Mouse (Mus musculus): ENCODE measurements around the gene Duoxa1.
A peak's percentile ranks its signal among the peaks of the same experiment; 100 is the strongest.
"Not testable (repeated sequence)": the region's sequence is repeated elsewhere in the genome, so short reads cannot be mapped to it uniquely, and the experiment has no call there.

The Duoxa1 gene

GRCm38 (mm10) chr2:122330317-122330716 is 16.8 kb upstream of the Duoxa1 start:
- not testable (repeated sequence) for DNase-seq (ENCODE audit: low spot score)

DNA sequence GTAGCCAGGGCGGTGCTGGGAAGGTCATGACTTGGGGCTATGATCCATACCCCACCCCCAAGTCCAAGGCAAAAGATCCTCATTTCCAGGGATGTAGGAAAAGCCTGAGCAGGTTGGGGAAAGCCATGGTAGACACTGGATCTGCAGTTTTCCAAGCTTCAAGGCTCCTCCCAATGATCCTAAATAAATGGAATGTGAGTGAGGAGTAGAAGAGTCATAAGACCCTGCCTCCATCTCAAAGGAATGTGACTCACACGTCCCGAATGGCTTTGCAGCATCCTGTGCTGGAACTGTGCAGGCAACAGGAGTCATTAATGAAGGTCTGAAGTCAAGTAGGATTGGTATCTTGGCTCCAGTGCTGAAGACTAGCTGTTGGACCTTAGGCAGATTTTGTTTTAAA is 14.5 kb upstream of the Duoxa1 start:
- no peak for DNase-seq (ENCODE audit: low spot score)

DNA sequence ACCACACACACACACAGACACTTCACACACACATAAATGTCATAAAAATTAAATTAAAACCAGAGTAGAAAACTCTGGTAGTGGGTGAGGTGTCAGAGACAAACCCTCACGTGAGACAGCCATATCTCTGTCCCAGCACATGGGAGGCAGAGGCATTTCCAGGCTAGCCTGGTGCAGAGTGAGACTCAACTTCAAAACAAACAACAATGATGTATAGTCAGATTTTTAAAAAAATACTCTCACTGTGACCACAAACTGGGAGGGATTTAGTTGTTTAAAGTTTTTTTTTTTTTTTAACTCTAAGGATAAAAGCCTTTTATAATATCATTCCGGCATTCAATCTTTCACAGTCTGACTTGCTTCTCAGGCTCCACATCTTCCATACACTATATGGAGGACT is 11.8 kb upstream of the Duoxa1 start:
- no peak for DNase-seq (ENCODE audit: low spot score)

GRCm38 (mm10) chr2:122324586-122324985 is 11.1 kb upstream of the Duoxa1 start:
- no peak for DNase-seq (ENCODE audit: low spot score)

DNA sequence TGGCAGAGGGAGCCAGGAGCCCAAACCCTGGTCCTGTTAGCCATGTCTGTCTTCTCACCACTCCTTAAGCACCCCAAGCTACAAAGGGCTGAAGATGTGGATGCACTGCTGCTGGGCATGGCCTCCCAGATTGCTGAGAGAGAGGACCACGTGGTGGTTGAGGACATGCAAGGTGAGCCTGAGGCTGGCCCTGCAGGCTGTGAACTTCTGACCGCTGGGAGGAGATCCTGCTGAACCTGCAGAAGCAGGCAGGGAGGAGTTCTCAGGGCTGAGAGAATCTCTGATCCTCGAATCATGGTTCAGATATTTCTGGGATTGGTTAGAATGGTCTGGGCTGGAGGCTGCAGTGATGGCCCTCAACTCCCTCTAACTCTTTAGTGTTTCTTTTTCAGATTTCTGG is 10.4 kb upstream of the Duoxa1 start:
- no peak for DNase-seq (ENCODE audit: low spot score)

GRCm38 (mm10) chr2:122317384-122317783 is 3.9 kb upstream of the Duoxa1 start:
- no peak for DNase-seq (ENCODE audit: low spot score)

- DNase-seq (ENCODE audit: low spot score) = no peak
Observed at GRCm38 (mm10) chr2:122315372-122315771, 1.8 kb upstream of the Duoxa1 start, which contains the start of gene Duox1. Gene Duox1 (plus strand): TSS chr2:122315672.

- DNase-seq (ENCODE audit: low spot score) = peak; percentile 51
Observed at GRCm38 (mm10) chr2:122312722-122313417, 660 bp downstream of the Duoxa1 start.

- DNase-seq (ENCODE audit: low spot score) = no peak
Observed at GRCm38 (mm10) chr2:122311561-122311960, 2.0 kb downstream of the Duoxa1 start.

- no peak for DNase-seq (ENCODE audit: low spot score)
Observed at GRCm38 (mm10) chr2:122309647-122310046, 3.9 kb downstream of the Duoxa1 start.

DNA sequence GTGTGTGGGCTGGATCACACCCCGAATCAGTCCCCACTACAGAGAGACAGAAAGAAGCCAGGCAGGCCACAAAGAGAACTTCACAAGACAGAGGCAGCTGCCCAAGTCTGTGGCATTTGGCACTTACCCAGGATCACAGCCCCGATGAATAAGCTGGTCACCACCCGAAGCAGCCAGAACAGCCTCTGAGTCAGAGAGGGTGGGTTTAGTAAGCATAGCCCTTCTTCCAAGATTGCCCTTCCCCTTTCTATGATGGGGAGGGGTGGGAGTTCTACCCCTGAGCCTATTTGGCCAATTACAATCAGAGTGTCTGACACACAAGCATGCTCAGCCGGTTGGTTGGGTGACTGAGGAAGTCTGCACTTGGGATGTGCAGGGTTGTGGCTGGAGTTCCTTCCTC is 7.3 kb downstream of the Duoxa1 start:
- no peak for DNase-seq (ENCODE audit: low spot score)

- no peak for DNase-seq (ENCODE audit: low spot score)
Observed at GRCm38 (mm10) chr2:122305097-122305892, 8.2 kb downstream of the Duoxa1 start.

GRCm38 (mm10) chr2:122304544-122304943 is 9.0 kb downstream of the Duoxa1 start:
- DNase-seq (ENCODE audit: low spot score) = no peak

GRCm38 (mm10) chr2:122302574-122303241 is 10.8 kb downstream of the Duoxa1 start:
- peak; percentile 56 for DNase-seq (ENCODE audit: low spot score)

DNA sequence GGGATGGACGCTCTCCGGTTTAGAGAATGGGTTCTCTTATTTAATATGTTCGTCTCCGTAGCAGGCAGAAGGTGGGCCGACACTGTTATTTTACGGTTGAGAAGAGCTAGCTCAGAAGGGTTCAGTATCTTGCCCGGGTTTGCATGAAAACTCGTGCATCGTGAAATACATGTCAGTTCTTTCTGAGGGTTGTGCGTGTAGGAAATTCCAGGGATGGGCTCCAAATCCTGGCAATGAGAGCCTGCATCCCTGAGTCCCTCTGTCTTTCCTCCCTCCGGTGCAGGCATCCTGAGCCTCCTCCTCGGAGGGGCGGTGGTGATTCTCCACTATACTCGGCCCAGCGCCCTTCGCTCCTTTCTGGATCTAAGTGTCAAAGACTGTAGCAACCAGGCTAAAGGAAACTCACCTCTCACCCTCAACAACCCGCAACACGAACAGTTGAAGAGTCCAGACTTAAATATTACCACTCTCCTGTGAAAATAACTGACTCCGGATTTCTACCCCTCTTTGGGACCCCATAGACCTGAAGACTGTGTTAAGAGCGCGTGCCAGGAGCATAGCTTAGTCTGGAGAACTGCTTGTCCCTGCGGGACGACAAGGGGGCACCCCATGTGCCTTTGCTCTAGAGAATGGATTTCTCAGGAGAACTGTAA is 11.5 kb downstream of the Duoxa1 start:
- no peak for DNase-seq (ENCODE audit: low spot score)

DNA sequence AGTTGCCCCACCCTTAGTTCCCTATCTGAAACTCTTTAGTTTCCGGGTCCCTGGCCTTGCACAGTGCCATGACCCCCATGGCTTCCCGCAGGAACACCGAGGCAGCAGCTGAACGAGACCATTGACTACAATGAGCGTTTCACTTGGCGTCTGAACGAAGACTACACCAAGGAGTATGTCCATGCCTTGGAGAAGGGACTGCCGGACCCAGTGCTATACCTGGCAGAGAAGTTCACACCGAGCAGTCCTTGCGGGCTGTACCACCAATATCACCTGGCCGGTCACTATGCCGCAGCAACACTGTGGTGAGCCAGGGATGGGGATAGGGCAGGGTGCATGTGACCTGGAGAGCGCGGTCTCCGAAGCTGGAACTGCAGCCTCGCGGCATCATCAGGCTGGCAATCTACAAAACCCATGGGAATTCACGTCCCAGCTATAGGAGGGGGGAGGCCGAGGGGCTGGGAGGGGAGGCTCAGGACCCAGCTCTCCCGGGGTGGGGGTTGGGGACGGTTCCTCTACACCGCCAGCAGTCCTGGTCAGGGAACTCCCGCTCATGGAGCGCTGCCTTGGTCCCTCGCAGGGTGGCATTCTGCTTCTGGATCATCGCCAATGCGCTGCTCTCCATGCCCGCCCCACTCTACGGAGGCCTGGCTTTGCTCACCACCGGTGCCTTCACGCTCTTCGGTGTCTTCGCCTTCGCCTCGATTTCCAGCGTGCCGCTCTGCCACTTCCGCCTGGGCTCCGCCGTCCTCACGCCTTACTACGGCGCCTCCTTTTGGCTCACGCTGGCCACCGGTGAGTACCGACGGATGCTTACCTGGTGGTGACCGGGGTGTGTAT is 12.2 kb downstream of the Duoxa1 start:
- no peak for DNase-seq (ENCODE audit: low spot score)

- no peak for DNase-seq (ENCODE audit: low spot score)
Observed at GRCm38 (mm10) chr2:122300656-122301020, 12.9 kb downstream of the Duoxa1 start.

- no peak for DNase-seq (ENCODE audit: low spot score)
Observed at GRCm38 (mm10) chr2:122299911-122300655, 13.4 kb downstream of the Duoxa1 start.

- no peak for DNase-seq (ENCODE audit: low spot score)
Observed at GRCm38 (mm10) chr2:122298596-122299490, 14.7 kb downstream of the Duoxa1 start, which contains the start of gene Duoxa2. Gene Duoxa2 (plus strand): TSS chr2:122298900.

DNA sequence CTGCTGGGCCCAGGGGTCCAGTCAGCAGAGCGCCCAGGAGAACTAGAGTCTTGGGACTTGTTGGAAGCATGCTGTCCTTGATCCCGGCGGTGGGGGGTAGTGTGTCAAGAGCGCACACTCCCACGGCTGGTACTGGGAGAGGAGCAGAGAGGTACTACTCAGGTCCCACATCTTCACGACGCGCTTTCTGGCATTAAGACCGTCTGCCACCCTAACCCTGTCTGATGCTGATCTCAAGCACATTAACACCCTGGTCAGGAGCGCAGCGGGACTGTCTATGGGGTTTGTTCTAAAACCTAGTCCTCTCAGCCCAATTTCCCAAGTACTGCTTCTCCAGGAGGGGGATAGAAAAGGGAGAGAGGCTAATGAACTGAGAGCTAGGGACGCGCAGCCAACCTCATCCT is 15.4 kb downstream of the Duoxa1 start, which contains the start of gene Duox2:
Gene Duox2, minus strand, starts transcription at position 354 of the 404 bp plus-strand sequence.
- DNase-seq (ENCODE audit: low spot score) = no peak

Measured in c-Kit-positive CD71-positive TER-119-positive erythroid progenitor cells, embryonic 14.5 days (primary cell).